Mouse (Mus musculus): ENCODE measurements around the gene Amotl2. TPM values are rescaled to one million over a fixed set of nuclear protein-coding genes. Genes with fewer than 3 reads are reported as not detected.

The Amotl2 gene
- total RNA-seq (2021) = 10 to 100 TPM; 56.4 to 59.5 TPM

DNA sequence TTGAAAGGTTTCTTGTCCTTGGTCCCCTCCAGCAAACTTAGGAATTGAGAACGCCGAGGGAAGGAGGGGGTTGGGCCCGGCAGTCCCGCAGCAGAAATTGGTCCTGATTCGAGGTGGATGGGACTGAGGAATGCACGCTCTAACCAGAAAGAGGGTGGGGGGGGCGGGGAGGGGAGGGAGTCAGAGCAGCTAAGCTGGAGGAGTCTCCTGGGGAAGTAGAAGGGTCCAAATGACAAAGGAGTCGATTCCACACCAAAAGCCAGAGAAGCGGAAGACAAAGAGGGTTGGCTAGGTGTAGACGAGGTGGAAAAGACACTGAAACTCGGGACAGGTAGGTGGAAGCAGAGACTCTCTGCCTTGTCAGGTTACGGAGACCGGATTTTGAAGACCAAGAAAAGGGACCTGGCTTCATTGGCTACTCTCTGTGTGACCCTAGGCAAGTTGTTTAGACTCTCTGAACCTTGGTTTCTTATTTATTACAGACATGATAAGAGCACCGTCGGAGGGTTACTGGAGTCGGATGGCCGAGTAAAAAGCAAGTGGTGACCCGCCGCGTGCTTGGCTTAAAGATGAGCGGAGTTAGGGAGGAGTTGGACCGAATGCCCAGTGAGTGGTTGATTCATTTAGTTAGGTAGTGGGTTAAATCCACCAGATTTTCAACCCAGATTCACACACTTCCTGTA, at the start of gene Amotl2:
Gene Amotl2 (plus strand): TSS at position 192 of the 683 bp plus-strand sequence.
- intact Hi-C loops (cut with DNase I) = loop anchor here (1.0 kb wide), 1 partner anchor 63 kb away; no protein-coding TSS in a partner anchor
- no peak for DNase-seq (ENCODE audit: low spot score)

DNA sequence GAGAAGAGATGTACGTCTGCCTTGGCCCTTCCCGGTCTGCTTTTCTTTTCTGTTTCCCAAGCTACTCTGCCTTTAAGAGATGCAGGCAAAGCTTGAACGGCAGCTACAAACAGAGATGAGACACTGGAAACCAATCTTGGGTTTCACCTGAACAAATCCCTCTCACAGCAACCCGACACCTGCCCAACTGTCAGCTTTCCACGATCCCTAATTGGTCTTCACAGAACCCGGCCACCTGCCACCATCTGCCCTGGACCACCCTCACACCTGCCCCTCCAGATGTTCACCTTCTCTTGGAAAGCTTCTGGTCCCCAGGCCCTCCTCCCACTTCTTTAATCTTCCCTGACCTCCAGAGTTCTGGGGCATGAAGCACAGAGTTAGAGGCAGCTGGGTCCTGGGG, 48.4 kb upstream of the Amotl2 start:
- DNase-seq (ENCODE audit: low spot score) = no peak
- intact Hi-C loops (cut with DNase I) = no loop called here

DNA sequence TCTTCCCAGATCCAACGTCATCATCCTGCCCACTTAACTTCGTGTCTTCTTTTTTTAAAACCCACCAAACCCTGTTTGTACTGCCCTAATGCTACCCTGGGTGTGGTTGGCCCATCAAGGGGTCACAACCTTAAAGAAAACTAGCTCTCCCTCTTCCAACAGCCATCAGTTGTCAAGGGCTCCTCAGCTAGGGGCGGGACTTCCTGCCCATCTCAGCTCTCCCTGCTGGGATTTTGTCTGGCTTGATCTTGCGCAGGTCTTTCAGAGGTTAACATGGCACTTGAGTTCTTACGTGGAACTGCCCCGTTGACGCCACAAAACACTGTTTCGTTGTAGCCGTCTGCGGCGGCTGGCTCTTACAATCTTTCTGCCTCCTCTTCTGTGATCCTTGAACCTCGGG, 47.6 kb upstream of the Amotl2 start:
- intact Hi-C loops (cut with DNase I) = no loop called here
- DNase-seq (ENCODE audit: low spot score) = no peak

DNA sequence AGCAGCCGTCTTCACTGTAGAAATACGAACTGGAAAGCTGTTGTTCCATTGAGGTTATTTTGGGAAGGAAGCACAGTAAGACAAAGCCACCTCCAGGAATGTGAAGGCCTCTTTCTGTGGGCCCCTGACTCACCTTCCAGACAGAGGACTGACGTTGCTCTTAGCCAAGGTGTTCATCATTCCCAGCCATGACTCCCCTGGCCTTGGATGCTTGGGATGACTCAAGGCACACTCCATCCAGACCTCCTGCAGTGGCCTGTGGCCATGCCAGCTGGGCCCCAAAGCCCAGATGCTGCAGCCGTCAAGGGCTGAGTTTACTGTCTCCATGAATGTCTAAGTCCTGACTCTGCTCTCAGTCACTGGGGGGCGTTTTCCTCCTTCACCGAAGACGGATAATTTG, 43.1 kb upstream of the Amotl2 start:
- no peak for DNase-seq (ENCODE audit: low spot score)
- intact Hi-C loops (cut with DNase I) = no loop called here

DNA sequence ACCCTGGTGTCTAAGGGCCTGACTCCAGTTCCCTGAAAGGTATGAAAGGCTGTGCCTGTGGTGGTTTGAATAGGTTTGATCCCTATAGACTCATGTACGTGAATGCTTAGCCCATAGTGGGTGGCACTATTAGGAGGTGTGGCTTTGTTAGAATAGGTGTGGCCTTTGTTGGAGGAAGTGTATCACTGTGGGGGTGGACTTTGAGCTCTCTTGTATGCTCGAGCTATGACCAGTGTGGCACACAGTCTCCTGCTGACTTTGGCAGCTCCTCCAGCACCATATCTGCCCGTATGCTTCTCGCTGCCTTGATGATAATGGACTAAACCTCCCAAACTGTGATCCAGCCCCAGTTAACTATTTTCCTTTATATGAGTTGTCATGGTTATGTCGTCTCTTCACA, 40.5 kb upstream of the Amotl2 start:
- intact Hi-C loops (cut with DNase I) = no loop called here
- DNase-seq (ENCODE audit: low spot score) = no peak

DNA sequence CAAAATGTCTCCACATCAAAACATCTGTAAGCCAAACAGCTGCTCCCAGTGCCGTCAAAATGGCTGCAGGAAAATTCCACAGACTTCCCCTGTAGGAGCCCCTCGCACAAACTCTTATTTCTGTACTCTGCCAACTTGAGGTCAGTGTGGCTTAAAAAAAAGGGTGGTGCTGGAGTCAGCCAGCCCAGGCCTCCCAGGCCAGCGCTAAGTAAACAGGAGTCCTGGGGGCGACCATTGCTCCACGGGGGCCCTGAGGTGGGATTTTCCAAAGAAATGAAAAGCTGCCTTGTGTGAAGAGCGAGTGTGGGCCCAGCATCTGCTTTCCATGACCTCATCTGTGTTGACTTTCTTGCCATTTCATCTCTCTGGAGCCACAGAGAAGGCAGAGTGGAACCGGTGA, 35.0 kb upstream of the Amotl2 start:
- intact Hi-C loops (cut with DNase I) = no loop called here
- DNase-seq (ENCODE audit: low spot score) = no peak

DNA sequence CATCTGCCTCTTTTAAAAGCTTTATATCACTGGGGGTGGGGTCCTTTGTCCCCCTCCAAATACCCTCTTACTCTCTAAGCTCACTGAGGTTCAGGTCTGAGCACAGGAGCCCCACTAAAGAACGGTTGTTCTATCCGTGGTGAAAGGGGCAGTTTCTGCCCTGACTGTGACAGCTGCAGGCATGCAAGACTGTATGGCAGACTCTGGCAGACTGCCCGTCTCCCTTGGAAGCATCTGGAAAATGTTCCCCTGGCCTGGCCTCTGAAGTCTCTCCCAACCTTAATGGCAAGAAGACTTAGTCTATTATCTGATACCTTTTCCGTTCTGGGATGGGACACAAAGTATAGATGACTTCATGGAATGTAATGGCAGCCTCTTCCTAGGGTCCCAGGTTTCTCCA, 28.5 kb upstream of the Amotl2 start:
- no peak for DNase-seq (ENCODE audit: low spot score)
- intact Hi-C loops (cut with DNase I) = no loop called here

DNA sequence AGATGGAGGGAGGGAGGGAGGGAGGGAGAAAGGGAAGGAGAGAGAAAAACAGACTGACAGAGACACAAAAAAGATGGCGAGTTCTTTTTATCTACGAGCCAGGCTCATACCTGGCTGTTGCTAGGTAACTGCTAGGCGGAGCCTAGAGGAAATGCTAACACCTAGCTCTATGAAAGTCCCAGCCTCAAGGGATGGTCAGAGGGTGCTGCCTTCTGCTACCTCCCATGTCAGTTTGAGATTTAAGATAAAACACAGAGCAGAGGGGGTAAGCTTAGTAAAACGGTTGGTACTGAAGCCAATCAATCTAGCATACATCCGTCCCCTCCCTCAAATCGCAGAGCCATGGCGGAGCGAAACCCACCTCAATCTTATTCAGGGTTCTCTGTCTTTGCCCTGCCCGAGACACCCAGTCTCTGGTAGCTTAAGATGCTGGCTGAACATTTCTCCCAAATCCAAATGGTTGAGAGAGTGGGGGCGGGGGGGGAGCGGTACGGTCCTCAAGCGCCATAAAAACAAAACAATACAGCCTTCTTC, 27.0 kb upstream of the Amotl2 start:
- intact Hi-C loops (cut with DNase I) = no loop called here
- no peak for DNase-seq (ENCODE audit: low spot score)

DNA sequence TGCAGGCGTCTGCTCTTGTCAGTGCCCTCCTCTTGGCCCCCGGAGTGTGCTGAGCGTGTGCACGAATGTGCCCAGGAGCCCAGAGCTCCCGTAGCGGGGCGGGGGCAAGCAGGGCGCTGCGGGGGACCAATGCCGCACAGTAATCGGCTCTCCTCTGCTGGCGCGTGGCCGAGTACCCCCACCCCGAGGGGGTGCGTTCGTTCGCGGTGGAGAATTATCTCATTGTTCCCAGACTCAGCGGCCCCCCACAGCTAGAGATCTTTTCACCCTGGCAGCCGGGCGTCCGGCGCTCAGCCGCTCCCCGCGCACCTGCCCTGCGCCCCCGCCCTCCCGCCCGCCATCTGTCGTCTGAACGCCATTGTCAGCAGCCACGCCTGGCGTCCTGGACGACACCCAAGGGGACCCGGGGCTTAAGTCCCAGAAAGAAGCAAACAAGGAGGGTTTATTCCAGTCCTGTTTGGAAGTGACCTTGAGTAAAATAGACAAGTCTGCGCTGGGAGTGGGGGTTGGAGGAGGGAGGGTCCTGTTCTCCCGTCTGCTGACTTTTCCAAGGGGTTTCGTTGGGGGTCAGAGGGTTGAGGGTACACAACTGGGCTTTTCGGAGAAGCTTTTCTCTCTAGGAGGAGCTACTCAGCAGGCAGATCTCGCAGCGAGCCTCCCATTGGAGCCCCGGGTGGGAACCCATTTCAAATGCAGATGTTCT, 26.4 kb upstream of the Amotl2 start:
- intact Hi-C loops (cut with DNase I) = no loop called here
- DNase-seq (ENCODE audit: low spot score) = no peak

DNA sequence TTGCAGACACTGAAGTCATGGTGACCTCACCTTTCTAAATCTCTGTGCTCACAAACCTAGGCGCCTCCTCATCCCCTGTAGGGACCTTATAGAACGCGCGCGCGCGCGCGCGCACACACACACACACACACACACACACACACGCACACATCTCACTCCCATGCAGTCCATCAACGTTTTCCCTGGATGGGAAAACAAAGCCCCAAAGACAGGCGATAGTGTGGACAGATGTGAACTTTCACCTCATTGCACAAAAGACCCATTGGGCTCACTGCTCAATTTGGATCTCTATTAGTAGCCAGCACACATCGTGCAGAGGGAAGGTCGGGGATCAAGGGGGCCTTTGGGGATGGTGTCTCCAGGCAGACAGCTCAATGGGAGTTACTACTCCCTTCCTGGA, 25.6 kb upstream of the Amotl2 start:
- intact Hi-C loops (cut with DNase I) = no loop called here
- DNase-seq (ENCODE audit: low spot score) = no peak

DNA sequence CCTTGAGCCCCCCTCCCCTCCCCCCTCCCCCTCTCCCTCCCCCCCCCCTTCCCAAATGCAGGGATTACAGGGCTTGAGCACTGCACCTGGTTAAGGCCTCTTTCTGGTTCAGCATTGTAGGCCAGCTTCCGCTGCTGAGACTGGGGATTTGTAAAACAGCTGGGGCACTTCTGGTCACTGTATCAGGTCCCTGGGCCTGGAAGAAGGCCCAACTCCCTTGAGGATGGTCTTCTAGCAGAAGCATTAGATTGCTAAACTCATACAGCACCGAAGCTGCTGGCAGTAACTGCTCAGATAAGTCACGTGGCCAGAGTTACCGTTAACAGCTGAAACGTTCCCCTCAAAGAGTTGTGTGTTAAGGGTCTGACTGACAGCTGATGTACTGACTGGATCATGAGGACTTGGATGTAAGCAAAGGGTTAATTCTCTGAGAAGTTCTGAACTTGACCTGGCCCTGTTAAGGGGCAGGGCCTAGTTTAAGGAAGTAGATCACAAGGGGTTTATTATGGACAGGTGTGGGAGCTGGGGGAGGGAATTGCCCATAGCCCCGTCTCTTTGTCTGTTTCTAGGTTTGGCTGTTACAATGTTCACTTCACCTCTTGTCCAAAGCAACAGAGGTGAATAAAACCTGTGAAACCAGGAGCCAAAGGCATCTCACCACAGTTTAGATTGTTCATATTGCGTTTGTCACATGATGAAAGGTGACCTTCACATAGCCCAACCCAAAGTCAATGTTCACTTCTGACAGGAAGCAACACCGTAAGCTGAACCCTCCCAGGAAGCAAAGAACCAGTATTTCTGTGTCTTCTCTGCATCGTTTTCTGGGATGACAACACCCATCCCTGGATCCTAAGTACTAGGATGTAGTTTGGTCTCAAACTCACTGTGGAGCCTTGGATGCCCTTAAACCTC, 23.7 kb upstream of the Amotl2 start:
- peak; percentile 28 for DNase-seq (ENCODE audit: low spot score)
- intact Hi-C loops (cut with DNase I) = loop anchor here (1.0 kb wide), 1 partner anchor 21 kb away; no protein-coding TSS in a partner anchor

DNA sequence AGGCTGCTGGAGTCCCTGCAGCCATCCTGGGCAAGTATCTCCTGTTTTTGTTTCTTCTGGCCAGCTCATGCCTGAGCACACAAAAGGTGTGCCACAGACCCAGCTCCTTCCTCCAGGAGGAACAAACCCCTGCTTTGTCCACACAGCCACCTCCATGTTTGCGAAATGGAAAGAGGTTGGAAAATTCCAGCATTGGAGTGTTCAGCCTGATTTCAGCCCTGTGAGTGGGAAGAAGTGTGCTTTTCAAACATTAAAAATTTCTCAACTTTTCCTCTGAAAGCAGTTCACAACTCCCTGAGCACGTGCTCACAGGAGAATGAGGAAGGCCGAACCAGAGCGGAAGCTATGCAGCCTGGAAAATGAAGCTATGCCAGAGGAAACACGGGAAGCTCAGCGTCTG, 15.4 kb upstream of the Amotl2 start:
- intact Hi-C loops (cut with DNase I) = no loop called here
- DNase-seq (ENCODE audit: low spot score) = no peak

DNA sequence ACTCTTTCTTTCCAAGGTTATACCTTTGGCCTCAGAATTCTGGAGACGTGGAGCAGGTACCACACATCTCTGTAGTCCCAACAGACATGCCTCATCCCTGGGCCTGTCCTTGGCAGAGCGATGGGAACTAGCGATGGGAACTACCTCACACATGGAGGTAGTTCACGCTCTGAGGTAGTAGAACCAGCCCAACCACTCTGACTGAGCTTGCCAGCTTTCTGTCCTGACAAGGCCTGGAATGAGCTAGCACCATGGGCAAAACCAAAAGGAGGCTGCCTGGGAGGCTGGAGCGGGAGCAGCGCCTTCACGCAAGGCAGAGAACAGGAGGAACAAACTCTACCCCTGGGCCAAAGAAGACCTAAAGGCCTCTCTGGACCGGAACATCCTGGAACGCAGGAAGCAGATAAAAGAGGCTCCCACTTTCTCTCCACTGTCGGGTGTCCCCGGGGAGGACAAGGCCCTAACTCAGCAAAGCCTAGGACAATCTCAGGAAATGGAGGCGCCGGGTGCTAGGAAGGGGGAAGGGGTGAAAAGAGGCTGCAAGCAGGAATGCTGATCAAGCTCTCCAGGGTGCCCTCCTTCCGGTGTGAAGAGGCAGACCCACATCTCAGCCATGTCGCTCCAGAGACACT, 6.9 kb upstream of the Amotl2 start:
- intact Hi-C loops (cut with DNase I) = loop anchor here (5.0 kb wide), 1 partner anchor 158 kb away; no protein-coding TSS in a partner anchor
- no peak for DNase-seq (ENCODE audit: low spot score)

DNA sequence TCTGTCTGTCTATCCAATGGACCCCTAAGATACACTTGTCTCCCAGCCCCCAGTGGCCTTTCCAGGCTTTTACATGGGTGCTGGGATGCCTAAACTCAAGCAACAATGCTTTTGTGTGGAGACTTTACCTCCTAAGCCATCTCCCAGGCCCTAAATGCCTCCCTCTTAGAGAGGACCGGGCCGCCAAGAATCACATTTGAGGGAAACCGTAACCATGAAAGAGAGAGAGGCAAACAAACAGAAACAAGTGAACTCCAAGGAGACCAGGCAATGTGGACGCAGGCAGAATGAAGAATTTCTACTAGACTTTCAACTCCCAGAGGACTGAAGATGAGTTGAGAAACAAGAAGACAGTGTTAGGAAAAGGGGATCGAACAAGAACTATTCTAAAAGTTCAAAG, 6.0 kb upstream of the Amotl2 start:
- intact Hi-C loops (cut with DNase I) = loop anchor here (5.0 kb wide), 1 partner anchor 157 kb away; no protein-coding TSS in a partner anchor
- no peak for DNase-seq (ENCODE audit: low spot score)

DNA sequence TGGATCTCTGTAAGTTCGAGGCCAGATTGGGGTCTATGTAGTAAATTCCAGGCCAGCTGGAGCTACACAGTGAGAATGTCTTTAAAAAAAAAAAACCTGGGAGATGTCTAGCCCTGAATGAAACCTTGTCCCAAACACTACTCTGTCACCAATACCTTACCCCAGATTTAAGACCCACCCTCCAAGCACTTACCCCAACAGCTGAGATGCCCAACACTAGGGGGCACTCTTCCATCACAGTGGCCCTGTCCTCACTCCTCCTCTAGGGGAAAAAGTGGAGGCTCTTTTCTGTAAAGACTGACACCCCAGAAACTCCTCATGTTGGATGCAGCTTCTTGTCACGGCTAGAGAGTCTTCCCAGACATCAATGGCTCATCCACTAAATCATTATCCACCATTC, 2.7 kb upstream of the Amotl2 start:
- intact Hi-C loops (cut with DNase I) = loop anchor here (1.0 to 5.0 kb wide), 3 partner anchors 70 to 154 kb away; no protein-coding TSS in a partner anchor
- no peak for DNase-seq (ENCODE audit: low spot score)

DNA sequence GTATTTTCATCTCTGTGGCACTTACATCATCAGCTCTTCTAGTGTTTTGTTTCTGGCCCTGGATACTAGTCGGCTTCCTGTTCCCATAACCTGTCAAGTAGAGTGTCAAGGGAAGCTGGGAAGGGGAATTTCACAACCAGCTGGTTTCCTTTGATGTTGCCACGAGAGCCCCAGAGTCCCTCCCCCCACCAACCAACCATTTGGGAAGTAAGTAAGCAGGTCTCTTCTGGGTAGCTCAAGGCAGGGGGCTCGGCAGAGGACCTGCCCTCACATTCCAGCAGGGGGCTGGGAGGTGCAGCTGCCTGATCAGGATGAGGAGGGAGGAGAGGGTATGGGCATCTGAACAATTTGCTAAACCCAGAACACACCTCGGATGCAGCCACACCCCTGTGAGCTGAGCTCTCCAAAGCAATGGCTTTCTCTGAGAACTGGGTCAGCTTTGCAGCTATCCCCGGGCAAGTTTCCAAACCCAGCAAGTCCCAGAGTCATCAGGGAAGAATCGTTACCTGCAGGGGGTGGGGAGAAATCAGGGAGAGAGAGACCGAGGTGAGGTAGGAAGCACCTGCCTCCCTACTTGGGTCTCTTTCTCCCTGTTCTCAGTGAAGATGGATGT, 1.5 kb upstream of the Amotl2 start:
- intact Hi-C loops (cut with DNase I) = loop anchor here (1.0 to 5.0 kb wide), 3 partner anchors 68 to 152 kb away; no protein-coding TSS in a partner anchor
- DNase-seq (ENCODE audit: low spot score) = no peak

DNA sequence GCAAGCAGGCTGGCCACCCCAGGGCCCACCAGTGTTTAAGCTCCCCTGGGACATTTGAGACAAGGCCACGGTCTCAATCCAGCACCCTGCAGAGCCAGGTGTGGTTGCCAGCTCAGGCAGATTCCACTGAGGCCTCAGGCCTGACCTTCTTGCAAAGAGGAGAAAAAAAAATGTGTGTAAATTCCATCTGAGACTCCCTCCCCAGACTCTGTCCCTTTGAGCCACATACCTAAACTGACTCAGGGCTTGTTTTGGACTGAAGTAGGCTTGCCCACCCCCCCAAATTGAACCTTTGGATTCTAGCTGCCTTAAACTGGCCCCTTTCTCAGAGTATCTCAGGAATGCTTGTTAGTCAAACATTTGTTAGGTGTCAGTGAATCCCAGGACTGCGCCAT, 969 bp upstream of the Amotl2 start:
- intact Hi-C loops (cut with DNase I) = loop anchor here (2.0 kb wide), 1 partner anchor 79 kb away; no protein-coding TSS in a partner anchor
- no peak for DNase-seq (ENCODE audit: low spot score)

DNA sequence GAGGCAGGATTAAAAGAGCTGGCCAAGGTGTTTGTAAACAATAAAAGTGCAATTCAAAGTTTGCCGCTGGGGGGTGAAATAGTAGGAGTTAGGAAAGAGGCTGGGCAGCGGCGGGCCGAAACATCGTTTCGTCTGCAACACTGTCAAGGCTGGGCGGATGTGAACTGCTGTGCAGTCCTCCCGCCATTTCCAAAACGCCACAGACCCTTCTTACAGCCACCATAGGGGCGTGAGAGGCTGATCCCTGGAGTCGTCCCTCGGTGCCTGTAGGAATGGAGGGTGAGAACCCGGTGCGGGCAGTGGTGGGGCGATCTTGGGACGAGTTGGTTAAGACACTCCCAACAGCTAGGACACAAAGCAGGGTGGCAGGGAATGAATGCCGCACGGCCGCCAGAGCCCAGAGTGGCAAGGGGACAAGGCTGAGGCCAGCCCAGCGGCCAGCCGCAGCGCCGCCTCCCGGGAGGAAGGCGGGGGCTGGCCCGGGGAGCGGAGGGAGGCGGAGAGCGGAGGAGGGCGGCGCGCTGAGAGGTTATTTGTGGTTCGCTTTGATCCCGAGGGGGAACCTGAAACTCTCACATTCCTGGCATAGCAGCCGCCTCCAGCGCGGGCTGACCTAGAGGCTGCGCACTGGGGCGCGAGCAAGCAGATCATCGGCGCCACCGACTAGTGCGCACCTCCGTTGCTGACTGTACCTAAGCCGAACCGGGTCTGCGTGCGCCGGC, 853 bp downstream of the Amotl2 start:
- peak; percentile 91 for DNase-seq (ENCODE audit: low spot score)
- intact Hi-C loops (cut with DNase I) = loop anchor here (1.0 kb wide), 1 partner anchor 62 kb away; no protein-coding TSS in a partner anchor

Measured in heart, postnatal 25 days (tissue).